Mouse (Mus musculus) mature B cell (primary cell): ENCODE measurements around the gene Car15.

Experiments
- in situ Hi-C: fragments of 300-500 bp; cut with MboI; formaldehyde crosslinking; loops from 2 replicates; pipeline ENCODE4 v1.14.3; 2019

The Car15 gene

GRCm38 (mm10) chr16:17802839-17803674, 35.1 kb downstream of the Car15 start:
- in situ Hi-C loops: no loop called here

- in situ Hi-C loops: no loop called here
Observed at GRCm38 (mm10) chr16:17802456-17802838, 35.7 kb downstream of the Car15 start.

- in situ Hi-C loops: no loop called here
Observed at GRCm38 (mm10) chr16:17801777-17802455, 36.2 kb downstream of the Car15 start.

- in situ Hi-C loops: no loop called here
Observed at GRCm38 (mm10) chr16:17799584-17799983, 38.6 kb downstream of the Car15 start.

- in situ Hi-C loops: no loop called here
Observed at GRCm38 (mm10) chr16:17798321-17799180, 39.6 kb downstream of the Car15 start.

GRCm38 (mm10) chr16:17797812-17798311, 40.3 kb downstream of the Car15 start:
- in situ Hi-C loops: no loop called here

GRCm38 (mm10) chr16:17796971-17797811, 41.0 kb downstream of the Car15 start, which contains the start of gene Scarf2:
Gene Scarf2, plus strand, starts transcription at chr16:17797282.
- in situ Hi-C loops: no loop called here

GRCm38 (mm10) chr16:17796519-17796918, 41.6 kb downstream of the Car15 start:
- in situ Hi-C loops: no loop called here

GRCm38 (mm10) chr16:17795643-17796042, 42.5 kb downstream of the Car15 start:
- in situ Hi-C loops: no loop called here

- in situ Hi-C loops: no loop called here
Observed at GRCm38 (mm10) chr16:17794047-17794446, 44.1 kb downstream of the Car15 start.

- in situ Hi-C loops: no loop called here
Observed at GRCm38 (mm10) chr16:17792728-17793127, 45.4 kb downstream of the Car15 start.

- in situ Hi-C loops: no loop called here
Observed at GRCm38 (mm10) chr16:17785337-17785736, 52.8 kb downstream of the Car15 start.
